Mouse (Mus musculus): ENCODE data around the gene Ocm.

GRCm38 (mm10) chr5:143974931-143975630 is 51.4 kb downstream of the Ocm start:
- TF ChIP-seq CTCF (IDR thresholded peaks at IDR 0.05; ENCODE audit: low read depth) (peak; percentile 92), EP300 (optimal IDR thresholded peaks at IDR 0.05) (no peak)

All from stomach, postnatal 0 days (tissue).